Mouse (Mus musculus): ENCODE results near the gene Ngdn. TPM values are rescaled to one million over a fixed set of nuclear protein-coding genes. Genes with fewer than 3 reads are reported as not detected.
"Not testable (repeated sequence)": the region's sequence is repeated elsewhere in the genome, so short reads cannot be mapped to it uniquely, and the experiment has no call there.

The Ngdn gene
- polyA plus RNA-seq (2012; rRNA removed) (43.2 and 62.6 TPM in 2 replicates), polyA plus RNA-seq (2014; fragmentation: Nextera tagmentation; extraction: Ambion mirVana) (66.8 and 74.3 TPM in 2 replicates)

DNA sequence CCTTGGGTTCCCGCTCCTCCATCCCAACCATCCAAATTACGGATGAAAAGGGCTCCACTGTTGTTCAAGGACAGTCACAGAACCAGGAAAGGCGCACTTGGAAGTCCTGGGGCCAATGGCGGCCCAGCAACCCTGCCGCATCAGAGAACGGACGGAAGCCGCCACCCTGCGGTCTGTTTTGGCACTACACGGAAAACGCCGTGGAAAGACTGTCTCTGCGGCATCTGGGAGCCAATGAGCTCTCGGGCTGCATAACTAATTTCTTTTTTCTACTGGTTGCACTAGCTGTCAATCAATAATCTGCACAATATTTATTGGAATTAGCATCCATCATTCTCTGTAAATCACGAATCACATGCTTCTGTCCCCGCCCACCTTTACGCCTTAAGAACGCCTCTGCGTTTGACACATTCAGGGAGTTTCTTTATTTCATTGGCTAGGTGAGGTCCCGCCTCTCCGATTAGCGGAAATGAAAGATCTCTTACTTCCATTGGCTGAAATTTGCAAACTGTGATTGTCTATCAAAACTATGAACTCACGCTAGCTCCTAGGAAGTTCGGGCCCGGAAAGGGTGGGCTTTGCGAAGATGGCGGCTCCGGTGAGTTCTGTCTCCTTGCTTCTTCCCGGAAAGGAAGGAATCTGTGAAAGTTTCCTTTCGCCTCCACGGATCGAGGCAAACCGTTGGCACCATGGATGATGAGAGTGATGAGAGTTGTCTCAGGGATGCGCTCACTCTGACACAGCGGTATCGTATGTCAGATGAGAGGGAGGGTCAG, at the start of gene Ngdn:
Ngdn (plus strand) TSS at position 464 of the 776 bp plus-strand sequence.
- no peaks in the 10 kb centered on the region for H3K27me3 ChIP-seq (ENCODE audit: control insufficient read depth, insufficient read depth, low read length)
- peak within 1 kb of the TSS; percentile 85 for H3K9ac ChIP-seq (ENCODE audit: low read depth, low read length, severe bottlenecking)
- H3K36me3 ChIP-seq (ENCODE audit: control insufficient read depth, insufficient read depth, low read length): peaks cover 24% of the 10 kb centered on the region
- peak within 1 kb of the TSS; percentile 63 for H3K4me3 ChIP-seq (replicated peaks; ENCODE audit: low read length)
- H3K4me1 ChIP-seq (ENCODE audit: control insufficient read depth, insufficient read depth, low read length): peaks cover 5% of the 10 kb centered on the region
- TF ChIP-seq POLR2A (IDR thresholded peaks at IDR 0.05; ENCODE audit: borderline replicate concordance, extremely low read depth, insufficient read depth, insufficient read length): peak; percentile 81; the same call in 1 of the 2 replicates
- H3K4me2 ChIP-seq (replicated peaks; ENCODE audit: low read depth, low read length, severe bottlenecking): peak within 1 kb of the TSS; percentile 74
- under 1% methylated on average over 36 of the region's 36 CpGs for WGBS
- peak within 1 kb of the TSS; percentile 95 for H3K27ac ChIP-seq (replicated peaks; ENCODE audit: low read depth, low read length)
- no peaks in the 10 kb centered on the region for H3K9me3 ChIP-seq (ENCODE audit: control insufficient read depth, low read length)
- peak; percentile 100 for DNase-seq (ENCODE audit: low spot score)
- peak; percentile 96 for ATAC-seq (ENCODE audit: low FRiP score, low read depth)

GRCm38 (mm10) chr14:54965631-54966030, 49.6 kb upstream of the Ngdn start:
- Histone ChIP-seq H3K9ac (ENCODE audit: low read depth, low read length, severe bottlenecking) (no peak overlapping the region), H3K9me3 (ENCODE audit: control insufficient read depth, low read length) (no peaks in the 10 kb centered on the region), H3K4me2 (replicated peaks; ENCODE audit: low read depth, low read length, severe bottlenecking) (no peak overlapping the region), H3K4me3 (replicated peaks; ENCODE audit: low read length) (no peak overlapping the region), H3K27ac (replicated peaks; ENCODE audit: low read depth, low read length) (no peak overlapping the region), H3K36me3 (ENCODE audit: control insufficient read depth, insufficient read depth, low read length) (no peaks in the 10 kb centered on the region), H3K27me3 (ENCODE audit: control insufficient read depth, insufficient read depth, low read length) (no peaks in the 10 kb centered on the region), H3K4me1 (ENCODE audit: control insufficient read depth, insufficient read depth, low read length) (no peaks in the 10 kb centered on the region)
- 43% methylated on average over 6 of the region's 6 CpGs for WGBS
- TF ChIP-seq POLR2A (IDR thresholded peaks at IDR 0.05; ENCODE audit: borderline replicate concordance, extremely low read depth, insufficient read depth, insufficient read length): no peak
- no peak for DNase-seq (ENCODE audit: low spot score)
- ATAC-seq (ENCODE audit: low FRiP score, low read depth): no peak

DNA sequence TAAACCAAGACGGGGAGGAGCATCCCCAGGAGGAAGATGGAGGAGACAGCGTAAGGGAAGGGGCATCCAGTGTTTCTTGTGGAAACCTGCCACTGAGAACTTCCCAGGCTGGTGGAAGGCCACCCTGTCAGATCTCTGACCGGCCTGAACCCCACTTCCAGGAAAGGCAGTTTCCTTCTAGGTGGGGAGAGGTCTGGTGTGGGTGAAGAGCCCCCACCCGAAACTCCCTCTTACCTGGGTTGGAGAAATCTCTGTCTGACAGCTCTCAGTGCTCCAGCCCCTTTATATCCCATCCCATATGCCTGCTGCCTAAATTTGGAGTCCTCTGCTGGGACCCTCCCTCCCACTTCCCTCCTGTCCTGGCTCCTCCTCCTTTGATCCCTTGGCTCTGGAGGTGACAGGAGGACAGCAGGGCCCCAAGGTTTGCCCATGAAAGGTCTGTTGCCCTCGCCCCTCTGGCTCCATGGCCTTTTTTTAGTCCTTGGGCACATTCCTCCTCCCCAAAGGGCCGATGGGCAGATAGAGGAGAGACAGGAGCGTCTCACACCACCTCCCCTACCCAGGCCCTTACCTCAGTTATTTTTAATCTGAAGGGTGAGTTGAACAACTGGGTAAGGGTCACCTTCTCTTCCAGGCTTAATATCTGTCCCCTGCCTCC, 48.8 kb upstream of the Ngdn start, which contains the start of gene Myh6:
Myh6 (minus strand) TSS at position 608 of the 658 bp plus-strand sequence.
- Histone ChIP-seq H3K9ac (ENCODE audit: low read depth, low read length, severe bottlenecking) (no peak within 1 kb of the TSS), H3K4me3 (replicated peaks; ENCODE audit: low read length) (no peak within 1 kb of the TSS), H3K36me3 (ENCODE audit: control insufficient read depth, insufficient read depth, low read length) (no peaks in the 10 kb centered on the region), H3K27me3 (ENCODE audit: control insufficient read depth, insufficient read depth, low read length) (no peaks in the 10 kb centered on the region), H3K4me1 (ENCODE audit: control insufficient read depth, insufficient read depth, low read length) (no peaks in the 10 kb centered on the region), H3K27ac (replicated peaks; ENCODE audit: low read depth, low read length) (no peak within 1 kb of the TSS), H3K9me3 (ENCODE audit: control insufficient read depth, low read length) (no peaks in the 10 kb centered on the region), H3K4me2 (replicated peaks; ENCODE audit: low read depth, low read length, severe bottlenecking) (no peak within 1 kb of the TSS)
- WGBS: 64% methylated on average over 7 of the region's 7 CpGs
- ATAC-seq (ENCODE audit: low FRiP score, low read depth): no peak
- DNase-seq (ENCODE audit: low spot score): no peak
- no peak for TF ChIP-seq POLR2A (IDR thresholded peaks at IDR 0.05; ENCODE audit: borderline replicate concordance, extremely low read depth, insufficient read depth, insufficient read length)

DNA sequence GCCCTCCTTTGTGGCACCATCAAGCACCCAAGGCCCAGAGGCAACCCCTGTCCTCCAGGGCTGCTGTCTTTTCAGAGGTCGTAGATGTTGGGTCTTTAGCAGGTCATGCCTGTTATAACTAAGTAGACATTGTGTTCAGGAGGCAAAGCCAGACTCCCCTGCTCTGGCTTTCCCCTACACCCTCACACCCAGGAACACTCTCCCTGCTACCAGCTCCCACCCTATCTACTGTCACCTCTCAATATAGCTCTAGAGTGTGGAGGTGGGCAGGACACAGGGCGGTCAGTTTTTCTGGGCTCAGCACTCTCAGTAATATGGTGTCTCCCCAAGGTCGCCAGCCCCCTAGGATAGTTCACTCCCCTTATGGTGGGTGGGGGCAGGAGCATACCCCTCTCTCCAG, 47.4 kb upstream of the Ngdn start:
- no peaks in the 10 kb centered on the region for H3K4me1 ChIP-seq (ENCODE audit: control insufficient read depth, insufficient read depth, low read length)
- ATAC-seq (ENCODE audit: low FRiP score, low read depth): no peak
- no peaks in the 10 kb centered on the region for H3K27me3 ChIP-seq (ENCODE audit: control insufficient read depth, insufficient read depth, low read length)
- H3K4me3 ChIP-seq (replicated peaks; ENCODE audit: low read length): no peak overlapping the region
- DNase-seq (ENCODE audit: low spot score): no peak
- no peaks in the 10 kb centered on the region for H3K9me3 ChIP-seq (ENCODE audit: control insufficient read depth, low read length)
- H3K27ac ChIP-seq (replicated peaks; ENCODE audit: low read depth, low read length): no peak overlapping the region
- no peak for TF ChIP-seq POLR2A (IDR thresholded peaks at IDR 0.05; ENCODE audit: borderline replicate concordance, extremely low read depth, insufficient read depth, insufficient read length)
- WGBS: 89% methylated on average over 3 of the region's 3 CpGs
- no peak overlapping the region for H3K4me2 ChIP-seq (replicated peaks; ENCODE audit: low read depth, low read length, severe bottlenecking)
- no peaks in the 10 kb centered on the region for H3K36me3 ChIP-seq (ENCODE audit: control insufficient read depth, insufficient read depth, low read length)
- H3K9ac ChIP-seq (ENCODE audit: low read depth, low read length, severe bottlenecking): no peak overlapping the region

- DNase-seq (ENCODE audit: low spot score) (no peak), ATAC-seq (ENCODE audit: low FRiP score, low read depth) (no peak)
- no peaks in the 10 kb centered on the region for H3K9me3 ChIP-seq (ENCODE audit: control insufficient read depth, low read length)
- H3K9ac ChIP-seq (ENCODE audit: low read depth, low read length, severe bottlenecking): no peak overlapping the region
- H3K4me3 ChIP-seq (replicated peaks; ENCODE audit: low read length): no peak overlapping the region
- no peaks in the 10 kb centered on the region for H3K27me3 ChIP-seq (ENCODE audit: control insufficient read depth, insufficient read depth, low read length)
- H3K27ac ChIP-seq (replicated peaks; ENCODE audit: low read depth, low read length): no peak overlapping the region
- TF ChIP-seq POLR2A (IDR thresholded peaks at IDR 0.05; ENCODE audit: borderline replicate concordance, extremely low read depth, insufficient read depth, insufficient read length): no peak
- H3K4me1 ChIP-seq (ENCODE audit: control insufficient read depth, insufficient read depth, low read length): no peaks in the 10 kb centered on the region
- H3K4me2 ChIP-seq (replicated peaks; ENCODE audit: low read depth, low read length, severe bottlenecking): no peak overlapping the region
- no peaks in the 10 kb centered on the region for H3K36me3 ChIP-seq (ENCODE audit: control insufficient read depth, insufficient read depth, low read length)
Observed at GRCm38 (mm10) chr14:54968344-54968743, 46.9 kb upstream of the Ngdn start.

DNA sequence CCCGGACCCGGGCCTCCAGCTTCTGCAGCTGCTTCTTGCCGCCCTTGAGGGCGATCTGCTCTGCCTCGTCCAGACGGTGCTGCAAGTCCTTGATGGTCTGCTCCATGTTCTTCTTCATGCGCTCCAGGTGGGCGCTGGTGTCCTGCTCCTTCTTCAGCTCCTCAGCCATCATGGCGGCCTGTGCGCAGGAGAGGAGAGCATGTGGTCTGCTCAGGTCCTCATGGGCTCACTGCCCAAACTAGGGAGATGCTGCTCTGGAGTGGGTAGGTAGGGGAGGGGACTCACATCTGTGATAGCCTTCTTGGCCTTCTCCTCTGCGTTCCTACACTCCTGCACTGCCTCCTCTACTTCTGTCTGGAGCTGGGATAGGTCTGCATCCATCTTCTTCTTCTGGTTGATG, 42.5 kb upstream of the Ngdn start:
- not testable (repeated sequence) for H3K27ac ChIP-seq (replicated peaks; ENCODE audit: low read depth, low read length); H3K27me3 ChIP-seq (ENCODE audit: control insufficient read depth, insufficient read depth, low read length); H3K9me3 ChIP-seq (ENCODE audit: control insufficient read depth, low read length); DNase-seq (ENCODE audit: low spot score); ATAC-seq (ENCODE audit: low FRiP score, low read depth); H3K4me3 ChIP-seq (replicated peaks; ENCODE audit: low read length); H3K36me3 ChIP-seq (ENCODE audit: control insufficient read depth, insufficient read depth, low read length); H3K4me2 ChIP-seq (replicated peaks; ENCODE audit: low read depth, low read length, severe bottlenecking); H3K9ac ChIP-seq (ENCODE audit: low read depth, low read length, severe bottlenecking); H3K4me1 ChIP-seq (ENCODE audit: control insufficient read depth, insufficient read depth, low read length)
- 96% methylated on average over 7 of the region's 11 CpGs for WGBS
